Mouse (Mus musculus) liver, adult 2 months (tissue): ENCODE measurements around the gene Gm21969. TPM values are rescaled to one million over a fixed set of nuclear protein-coding genes. Genes with fewer than 3 reads are reported as not detected.

ENCODE experiments used
- DNase-seq: peaks from one replicate; pipeline ENCODE4 v3.0.0-alpha.2; 2011; ENCODE audit warnings: low read depth, low spot score; ENCODE audit errors: extremely low read depth
- H3K27ac ChIP-seq: fragments of 200-500 bp; replicated peaks from 2 replicates; pipeline ENCODE4 v1.5.1; 2012; ENCODE audit warnings: low read depth, mild to moderate bottlenecking, control low read depth, inconsistent platforms, low read length; ENCODE audit not compliant: insufficient read depth
- H3K27me3 ChIP-seq: fragments of 200-500 bp; 2 replicates; pipeline ENCODE4 v1.6.1; 2012; ENCODE audit warnings: mild to moderate bottlenecking, moderate library complexity, low read length, inconsistent platforms; ENCODE audit not compliant: control insufficient read depth, insufficient read depth
- H3K36me3 ChIP-seq: fragments of 200-500 bp; 2 replicates; pipeline ENCODE4 v1.6.1; 2012; ENCODE audit warnings: low read length, inconsistent platforms; ENCODE audit not compliant: control insufficient read depth, insufficient read depth
- H3K4me1 ChIP-seq: fragments of 200-500 bp; 2 replicates; pipeline ENCODE4 v1.6.1; 2011; ENCODE audit warnings: low read length; ENCODE audit not compliant: control insufficient read depth, insufficient read depth
- H3K4me3 ChIP-seq: fragments of 200-500 bp; 2 replicates; pipeline ENCODE4 v1.5.1; 2011; ENCODE audit warnings: low read depth, mild to moderate bottlenecking, control low read depth, low read length, moderate library complexity; ENCODE audit not compliant: insufficient read depth
- H3K79me2 ChIP-seq: fragments of 200-500 bp; 2 replicates; pipeline ENCODE4 v1.6.1; 2012; ENCODE audit warnings: inconsistent platforms, mild to moderate bottlenecking, low read length, moderate library complexity; ENCODE audit not compliant: control insufficient read depth, insufficient read depth
- H3K9ac ChIP-seq: fragments of 200-500 bp; 2 replicates; pipeline ENCODE4 v1.6.1; 2012; ENCODE audit warnings: low read depth, mild to moderate bottlenecking, control low read depth, inconsistent platforms, low read length
- CTCF ChIP-seq: fragments of 200-500 bp; IDR thresholded peaks from 2 replicates; pipeline ENCODE4 v1.5.1; 2011; ENCODE audit warnings: low read depth, low read length, control low read depth
- POLR2A ChIP-seq: fragments of 200-500 bp; IDR thresholded peaks from 2 replicates; pipeline ENCODE4 v1.6.1; 2011; ENCODE audit warnings: low read length, control low read depth; ENCODE audit not compliant: insufficient read depth; ENCODE audit errors: extremely low read depth
- WGBS: fragments of 180-500 bp; shearing (Covaris S2); methylation state at CpG from one replicate; pipeline ENCODE4 v1.1.7; 2018; 5-methylcytosine and 5-hydroxymethylcytosine counted together
- polyA plus RNA-seq: library from polyadenylated mRNA; depleted of rRNA; stranded (reverse); fragments of >200 nt; gene quantifications from 2 replicates; pipeline ENCODE4 v1.2.3, GENCODE M21; 2012; rRNA removed
- total RNA-seq: library from RNA; depleted of rRNA; stranded (reverse); fragments of >200 nt; gene quantifications from 2 replicates; pipeline ENCODE4 v1.2.3, GENCODE M21; 2014; rRNA removed

Gene Gm21969
- total RNA-seq, result 0.09 and 0.27 TPM in 2 replicates
- 0.11 and 0.14 TPM in 2 replicates for polyA plus RNA-seq

- Histone ChIP-seq H3K79me2 (peaks cover 20% of the 10 kb centered on the region; the same call in 1 of the 2 replicates), H3K36me3 (no peaks in the 10 kb centered on the region; the same call in 1 of the 2 replicates), H3K4me3 (no peak within 1 kb of the TSS), H3K27ac (0 out of 2 replicates have a peak within 1 kb of the TSS, but pooled peaks have one; percentile 11), H3K27me3 (no peaks in the 10 kb centered on the region), H3K4me1 (peaks cover 16% of the 10 kb centered on the region), H3K9ac (no peak within 1 kb of the TSS)
- DNase-seq, result peak; percentile 38
- WGBS, result 54% methylated on average over 14 of the region's 14 CpGs
- TF ChIP-seq CTCF (peak; percentile 91), POLR2A (no peak)
Measured at GRCm38 (mm10) chr4:139602357-139603244, at the start of gene Gm21969. Gene Gm21969 (plus strand): TSS chr4:139603186.

- TF ChIP-seq CTCF (no peak), POLR2A (no peak)
- Histone ChIP-seq H3K36me3 (no peaks in the 10 kb centered on the region), H3K27ac (no peak overlapping the region), H3K4me1 (no peaks in the 10 kb centered on the region), H3K9ac (no peak overlapping the region), H3K27me3 (no peaks in the 10 kb centered on the region), H3K79me2 (no peaks in the 10 kb centered on the region), H3K4me3 (no peak overlapping the region)
- no peak for DNase-seq
- WGBS, result 92% methylated on average over 11 of the region's 11 CpGs
Measured at GRCm38 (mm10) chr4:139555235-139555634, 47.8 kb upstream of the Gm21969 start.

- H3K36me3 ChIP-seq, result no peaks in the 10 kb centered on the region
- WGBS, result 68% methylated on average over 19 of the region's 19 CpGs
- H3K27me3 ChIP-seq, result no peaks in the 10 kb centered on the region
- H3K79me2 ChIP-seq, result no peaks in the 10 kb centered on the region
- H3K9ac ChIP-seq, result no peak overlapping the region
- H3K4me3 ChIP-seq, result no peak overlapping the region
- H3K4me1 ChIP-seq, result no peaks in the 10 kb centered on the region
- no peak for TF ChIP-seq POLR2A
- TF ChIP-seq CTCF, result no peak
- peak; percentile 44 for DNase-seq
- no peak overlapping the region for H3K27ac ChIP-seq
Measured at GRCm38 (mm10) chr4:139555951-139556350, 47.0 kb upstream of the Gm21969 start.

GRCm38 (mm10) chr4:139568361-139568760 is 34.6 kb upstream of the Gm21969 start:
- no peak for DNase-seq
- no peaks in the 10 kb centered on the region for H3K79me2 ChIP-seq
- no peak overlapping the region for H3K27ac ChIP-seq
- peaks cover 4% of the 10 kb centered on the region for H3K4me1 ChIP-seq
- TF ChIP-seq POLR2A (no peak), CTCF (no peak)
- no peak overlapping the region for H3K9ac ChIP-seq
- 89% methylated on average over 15 of the region's 15 CpGs for WGBS
- H3K4me3 ChIP-seq, result no peak overlapping the region
- no peaks in the 10 kb centered on the region for H3K36me3 ChIP-seq
- H3K27me3 ChIP-seq, result no peaks in the 10 kb centered on the region

DNA sequence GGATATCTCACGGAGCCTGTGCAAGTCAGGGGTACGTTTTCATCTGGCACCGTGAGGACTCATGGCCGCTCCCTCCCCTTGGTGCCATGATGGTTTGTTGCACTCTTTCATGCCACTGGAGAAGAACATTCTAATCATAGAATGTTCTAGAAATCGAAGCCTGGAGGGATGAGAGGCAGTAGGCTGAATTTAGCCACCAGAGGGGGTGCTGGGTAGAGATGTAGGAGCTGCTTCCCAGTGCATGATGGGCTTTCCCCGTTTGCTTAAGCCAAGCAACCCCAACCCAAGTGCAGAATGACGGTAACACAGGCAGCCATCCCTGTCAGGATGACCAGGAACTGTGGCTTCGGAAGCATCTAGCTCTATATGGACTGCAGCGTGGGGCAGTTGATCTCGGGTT is 32.2 kb upstream of the Gm21969 start:
- peaks cover 12% of the 10 kb centered on the region for H3K4me1 ChIP-seq
- peaks cover 8% of the 10 kb centered on the region for H3K79me2 ChIP-seq
- no peak overlapping the region for H3K9ac ChIP-seq
- H3K27ac ChIP-seq, result no peak overlapping the region
- TF ChIP-seq POLR2A (no peak), CTCF (peak; percentile 17; the same call in 1 of the 2 replicates)
- H3K27me3 ChIP-seq, result no peaks in the 10 kb centered on the region
- no peak overlapping the region for H3K4me3 ChIP-seq
- no peak for DNase-seq
- H3K36me3 ChIP-seq, result no peaks in the 10 kb centered on the region
- 78% methylated on average over 10 of the region's 10 CpGs for WGBS

- Histone ChIP-seq H3K27ac (no peak overlapping the region; the same call in 1 of the 2 replicates), H3K27me3 (no peaks in the 10 kb centered on the region), H3K4me1 (peaks cover 26% of the 10 kb centered on the region), H3K4me3 (no peak overlapping the region), H3K9ac (no peak overlapping the region), H3K36me3 (no peaks in the 10 kb centered on the region), H3K79me2 (peaks cover 21% of the 10 kb centered on the region)
- 58% methylated on average over 12 of the region's 12 CpGs for WGBS
- DNase-seq, result peak; percentile 86
- no peak for TF ChIP-seq CTCF
- TF ChIP-seq POLR2A, result no peak
Measured at GRCm38 (mm10) chr4:139572928-139573512, 30.0 kb upstream of the Gm21969 start.
